24 mouse cellular contexts compared by ENCODE assay signal in the genomic region with DNA sequence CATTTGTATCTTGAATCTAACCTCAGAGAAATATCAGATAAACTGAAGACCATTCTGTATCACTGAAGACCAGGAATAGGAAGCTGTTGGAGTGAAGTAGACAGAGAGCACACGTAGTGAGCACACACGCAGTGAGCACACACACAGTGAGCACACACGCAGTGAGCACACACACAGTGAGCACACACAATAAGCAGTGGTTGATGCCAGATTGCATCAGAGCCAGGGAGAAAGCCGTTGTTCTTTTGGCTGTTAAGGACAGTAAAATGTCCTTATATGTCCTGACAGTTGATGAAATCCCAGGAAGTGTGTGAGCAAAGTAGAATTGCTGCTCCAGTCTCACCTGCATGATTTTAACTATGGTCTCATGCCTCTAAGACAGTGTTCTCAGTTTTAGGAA. TPM values are rescaled to one million over a fixed set of nuclear protein-coding genes. Genes with fewer than 3 reads are reported as not detected.
DNase-seq lines count a peak whose midpoint lies in the region; ATAC-seq and TF ChIP-seq lines count a peak whose summit lies in the region.
"Had no signal": no experiment of that assay in that cellular context is flagged by ENCODE, and none has a peak within 500 bp of the region (broad histone marks: within the 10 kb centered on the region; RNA-seq: fewer than 3 reads in every experiment).

No protein-coding gene starts in this region.

- H3K4me3 ChIP-seq in MEL (ENCODE audit: control insufficient read depth in 1 of 2, insufficient read depth in 1 of 2, low read depth in 2 of 2, low read length in 2 of 2), result no peak overlapping the region
- H3K4me3 ChIP-seq: embryonic facial prominence, embryonic 12.5 days; embryonic facial prominence, embryonic 15.5 days; heart, adult 2 months; heart, embryonic 10.5 days; heart, embryonic 13.5 days had no signal

- no peaks in the 10 kb centered on the region for H3K9me3 ChIP-seq in MEL (replicated peaks; ENCODE audit: insufficient read depth, low read length)
- H3K9me3 ChIP-seq: embryonic facial prominence, embryonic 12.5 days; embryonic facial prominence, embryonic 15.5 days; heart, embryonic 10.5 days had no signal

- TF ChIP-seq POLR2A in MEL (IDR thresholded peaks at IDR 0.05; ENCODE audit: control insufficient read depth in 1 of 2, insufficient read depth in 1 of 2, low read depth in 1 of 2, low read length in 2 of 2, poor library complexity in 1 of 2), result no peak

- TF ChIP-seq EP300 in MEL (IDR thresholded peaks at IDR 0.05; ENCODE audit: low read depth in 1 of 2, low read length in 2 of 2), result peak; percentile 40 to 82

- DNase-seq in 416B (ENCODE audit: low read depth) (peak; percentile 34), MEL (ENCODE audit: low read depth, low spot score) (peak; percentile 48)
- no peak for DNase-seq in spleen, adult 12 weeks (ENCODE audit: low spot score)
- no peak for DNase-seq in right cerebral cortex, adult 18-20 months
- DNase-seq in retina, postnatal 1 day, result no peak
- DNase-seq: adrenal gland, adult 8-10 months; adrenal gland, postnatal 36 days; cerebellum, adult 18-20 months; cerebellum, adult 9-10 months; cerebellum, postnatal 14 days; forebrain, postnatal 0 days; gastrocnemius, postnatal 25 days; heart, adult 2 months; heart, postnatal 14 days; heart, postnatal 4 days had no signal

- H3K9ac ChIP-seq in MEL (ENCODE audit: control insufficient read depth, low read depth, low read length, poor library complexity, severe bottlenecking), result peak overlapping the region; percentile 28; the same call in 1 of the 2 replicates
- H3K9ac ChIP-seq: embryonic facial prominence, embryonic 12.5 days; embryonic facial prominence, embryonic 15.5 days; forebrain, postnatal 0 days; heart, embryonic 13.5 days; hindbrain, embryonic 14.5 days had no signal

- H3K27ac ChIP-seq in MEL (ENCODE audit: control insufficient read depth, low read depth, low read length), result peak overlapping the region; percentile 66
- H3K27ac ChIP-seq: embryonic facial prominence, embryonic 12.5 days; embryonic facial prominence, embryonic 15.5 days; heart, adult 2 months; heart, embryonic 10.5 days; heart, embryonic 13.5 days; hindbrain, embryonic 14.5 days; hindbrain, postnatal 0 days had no signal

- peaks cover 33 to 39% of the 10 kb centered on the region in 2 experiments for H3K4me1 ChIP-seq in MEL (ENCODE audit: control insufficient read depth in 1 of 2, insufficient read depth in 2 of 2, low read length in 2 of 2)
- H3K4me1 ChIP-seq: embryonic facial prominence, embryonic 12.5 days; embryonic facial prominence, embryonic 15.5 days had no signal

- peak; percentile 73 for ATAC-seq in granulocyte monocyte progenitor cell, adult 5-6 weeks (replicated peaks; ENCODE audit: poor library complexity, severe bottlenecking)
- ATAC-seq: forebrain, embryonic 14.5 days; forebrain, postnatal 0 days; hindbrain, postnatal 0 days; inflammation-experienced regulatory T-cells, adult 6 months had no signal

- peaks cover 0 to 41% of the 10 kb centered on the region in 2 experiments; a peak in 3 of 4 replicates for H3K36me3 ChIP-seq in MEL (ENCODE audit: control insufficient read depth in 1 of 2, insufficient read depth in 2 of 2, low read length in 2 of 2)
- H3K36me3 ChIP-seq: embryonic facial prominence, embryonic 12.5 days; embryonic facial prominence, embryonic 15.5 days; heart, embryonic 10.5 days had no signal

- H3K27me3 ChIP-seq in MEL (ENCODE audit: control insufficient read depth in 1 of 2, insufficient read depth in 2 of 2, low read length in 2 of 2), result no peaks in the 10 kb centered on the region
- H3K27me3 ChIP-seq: embryonic facial prominence, embryonic 12.5 days; embryonic facial prominence, embryonic 15.5 days; heart, embryonic 13.5 days had no signal

- no peak for TF ChIP-seq CTCF in MEL (IDR thresholded peaks at IDR 0.05 in 2 of 3, conservative IDR thresholded peaks at IDR 0.05 in 1 of 3; ENCODE audit: control insufficient read depth in 1 of 3, insufficient read depth in 1 of 3, low read depth in 2 of 3, low read length in 3 of 3, poor library complexity in 1 of 3, severe bottlenecking in 1 of 3)

- H3K79me2 ChIP-seq in MEL (ENCODE audit: control insufficient read depth, insufficient read depth, low read length, poor library complexity), result no peaks in the 10 kb centered on the region

- no peak for TF ChIP-seq RAD21 in MEL (IDR thresholded peaks at IDR 0.05; ENCODE audit: low read depth, low read length)

TF ChIP-seq in MEL, 35 proteins besides CTCF, POLR2A, EP300 and RAD21:
- no peak for TF ChIP-seq ZC3H11A (IDR thresholded peaks at IDR 0.05; ENCODE audit: low read depth, low read length)
- peak; percentile 43; the same call in 1 of the 2 replicates for TF ChIP-seq MXI1 (IDR thresholded peaks at IDR 0.05; ENCODE audit: low read depth, low read length)
- TF ChIP-seq ZNF384 (IDR thresholded peaks at IDR 0.05; ENCODE audit: low read depth, low read length), result no peak
- TF ChIP-seq GABPA (IDR thresholded peaks at IDR 0.05; ENCODE audit: low read depth, low read length), result no peak
- no peak for TF ChIP-seq CHD1 (IDR thresholded peaks at IDR 0.05; ENCODE audit: low read depth, low read length)
- TF ChIP-seq ETS1 (IDR thresholded peaks at IDR 0.05; ENCODE audit: low read depth, low read length), result peak; percentile 34; the same call in 1 of the 2 replicates
- no peak for TF ChIP-seq BHLHE40 (IDR thresholded peaks at IDR 0.05; ENCODE audit: borderline replicate concordance, low read depth, low read length)
- TF ChIP-seq ELF1 (IDR thresholded peaks at IDR 0.05; ENCODE audit: low read depth, low read length), result peak; percentile 21; the same call in 1 of the 2 replicates
- TF ChIP-seq MYB (IDR thresholded peaks at IDR 0.05; ENCODE audit: low read depth, low read length), result peak; percentile 44; the same call in 1 of the 2 replicates
- no peak for TF ChIP-seq MEF2A (IDR thresholded peaks at IDR 0.05; ENCODE audit: extremely low read depth, insufficient replicate concordance, low read depth, low read length, poor library complexity, severe bottlenecking)
- TF ChIP-seq GATA1 (IDR thresholded peaks at IDR 0.05; ENCODE audit: low read depth, low read length), result 0 out of 2 replicates have a peak, but pooled peaks have one; percentile 23
- peak; percentile 39; the same call in 1 of the 2 replicates for TF ChIP-seq KAT2A (conservative IDR thresholded peaks at IDR 0.05; ENCODE audit: low read depth, low read length)
- no peak for TF ChIP-seq MAZ (IDR thresholded peaks at IDR 0.05; ENCODE audit: low read depth, low read length)
- no peak for TF ChIP-seq NRF1 (IDR thresholded peaks at IDR 0.05; ENCODE audit: insufficient read depth, low read depth, low read length, poor library complexity, severe bottlenecking)
- no peak for TF ChIP-seq MAFK (IDR thresholded peaks at IDR 0.05; ENCODE audit: borderline replicate concordance, low read depth, low read length)
- TF ChIP-seq TAL1 (IDR thresholded peaks at IDR 0.05; ENCODE audit: low read length), result no peak
- TF ChIP-seq ZKSCAN1 (IDR thresholded peaks at IDR 0.05; ENCODE audit: low read depth, low read length), result 0 out of 2 replicates have a peak, but pooled peaks have one; percentile 34
- TF ChIP-seq TCF12 (IDR thresholded peaks at IDR 0.05; ENCODE audit: low read depth, low read length), result peak; percentile 63; the same call in 1 of the 2 replicates

RNA-seq across cellular contexts. Expression of a gene that starts 30.3 kb away (rescaled TPM):
- total RNA-seq in MEL (2012; rRNA removed), result 3.4 and 4.9 TPM in 2 replicates
- polyA plus RNA-seq in MEL (2012; ENCODE audit: insufficient read depth in 1 of 2, insufficient read length in 2 of 2, low read depth in 1 of 2, low replicate concordance in 2 of 2, missing spikeins in 1 of 2), result 1 to 10 TPM in 1 of 2 experiments, not detected in 1; 8.7 TPM
- 12.4 and 14.1 TPM in 2 replicates for total RNA-seq in granulocyte monocyte progenitor cell, adult 5-6 weeks (2014; fragmentation: Nextera tagmentation)
- total RNA-seq in granulocyte monocyte progenitor cell, adult 5-6 weeks (2017), result 6.4 and 7.3 TPM in 2 replicates

Comparison
In these comparisons a context has a peak if more than half of its experiments do, and no peak if none do; other contexts are left out.
1. DNase-seq: peak in 416B (single experiment) and MEL (single experiment); none in spleen, adult 12 weeks (single experiment), right cerebral cortex, adult 18-20 months (single experiment) and retina, postnatal 1 day (single experiment).